Mouse (Mus musculus): ENCODE results near the gene Gm7029.
"Not testable (repeated sequence)": the region's sequence is repeated elsewhere in the genome, so short reads cannot be mapped to it uniquely, and the experiment has no call there.

Gene Gm7029

GRCm38 (mm10) chr17:33892429-33892828 lies 18.8 kb downstream of the Gm7029 start:
- DNase-seq: no peak

- not testable (repeated sequence) for DNase-seq
Observed at GRCm38 (mm10) chr17:33893011-33893410, 19.4 kb downstream of the Gm7029 start.

GRCm38 (mm10) chr17:33897114-33897794 lies 23.6 kb downstream of the Gm7029 start:
- peak; percentile 84 for DNase-seq

- not testable (repeated sequence) for DNase-seq
Observed at GRCm38 (mm10) chr17:33898193-33898592, 24.6 kb downstream of the Gm7029 start.

- no peak for DNase-seq
Observed at GRCm38 (mm10) chr17:33899642-33900041, 26.0 kb downstream of the Gm7029 start.

- no peak for DNase-seq
Observed at GRCm38 (mm10) chr17:33900281-33900988, 26.8 kb downstream of the Gm7029 start.

- no peak for DNase-seq
Observed at GRCm38 (mm10) chr17:33900989-33901314, 27.3 kb downstream of the Gm7029 start.

- DNase-seq: no peak
Observed at GRCm38 (mm10) chr17:33901653-33902052, 28.0 kb downstream of the Gm7029 start.

- DNase-seq: no peak
Observed at GRCm38 (mm10) chr17:33902079-33902478, 28.4 kb downstream of the Gm7029 start.

- no peak for DNase-seq
Observed at GRCm38 (mm10) chr17:33902491-33902890, 28.9 kb downstream of the Gm7029 start.

GRCm38 (mm10) chr17:33903911-33904651 lies 30.4 kb downstream of the Gm7029 start:
- DNase-seq: not testable (repeated sequence)

- not testable (repeated sequence) for DNase-seq
Observed at GRCm38 (mm10) chr17:33904835-33905234, 31.2 kb downstream of the Gm7029 start, which contains the start of gene Platr17. Platr17 (plus strand) TSS chr17:33905135.

GRCm38 (mm10) chr17:33908331-33909076 lies 34.9 kb downstream of the Gm7029 start:
- peak; percentile 53 for DNase-seq

GRCm38 (mm10) chr17:33909077-33909868 lies 35.6 kb downstream of the Gm7029 start, which contains the start of gene Daxx:
Daxx (plus strand) TSS chr17:33909414.
- DNase-seq: peak; percentile 99

GRCm38 (mm10) chr17:33909869-33910250 lies 36.2 kb downstream of the Gm7029 start:
- no peak for DNase-seq

- DNase-seq: no peak
Observed at GRCm38 (mm10) chr17:33910346-33911051, 36.9 kb downstream of the Gm7029 start.

- no peak for DNase-seq
Observed at GRCm38 (mm10) chr17:33911052-33911812, 37.6 kb downstream of the Gm7029 start.

- no peak for DNase-seq
Observed at GRCm38 (mm10) chr17:33911813-33912414, 38.3 kb downstream of the Gm7029 start.

- DNase-seq: no peak
Observed at GRCm38 (mm10) chr17:33913264-33913663, 39.6 kb downstream of the Gm7029 start.

GRCm38 (mm10) chr17:33913905-33914304 lies 40.3 kb downstream of the Gm7029 start:
- DNase-seq: no peak
